Mouse (Mus musculus) c-Kit-positive CD71-negative TER-119-negative erythroid progenitor cells, embryonic 14.5 days (primary cell): ENCODE data around the gene Lpar6.
A peak's percentile ranks its signal among the peaks of the same experiment; 100 is the strongest.

Experiments used
- DNase-seq: peaks from one replicate; pipeline ENCODE4 v3.0.0-alpha.2; 2013; ENCODE audit warnings: low read depth

Lpar6 gene

GRCm38 (mm10) chr14:73237848-73238321 is at the start of gene Lpar6:
TSS of gene Lpar6 (plus strand) at chr14:73237895.
- DNase-seq: peak; percentile 40

GRCm38 (mm10) chr14:73199058-73199457 is 38.6 kb upstream of the Lpar6 start:
- no peak for DNase-seq

GRCm38 (mm10) chr14:73201447-73201846 is 36.2 kb upstream of the Lpar6 start:
- no peak for DNase-seq

GRCm38 (mm10) chr14:73204016-73204415 is 33.7 kb upstream of the Lpar6 start:
- DNase-seq: no peak

GRCm38 (mm10) chr14:73209262-73209661 is 28.4 kb upstream of the Lpar6 start:
- DNase-seq: no peak

- no peak for DNase-seq
Observed at GRCm38 (mm10) chr14:73210196-73210595, 27.5 kb upstream of the Lpar6 start.

GRCm38 (mm10) chr14:73211477-73211876 is 26.2 kb upstream of the Lpar6 start:
- no peak for DNase-seq

- no peak for DNase-seq
Observed at GRCm38 (mm10) chr14:73217062-73217461, 20.6 kb upstream of the Lpar6 start.

GRCm38 (mm10) chr14:73222316-73222970 is 15.3 kb upstream of the Lpar6 start:
- no peak for DNase-seq

- no peak for DNase-seq
Observed at GRCm38 (mm10) chr14:73226346-73226745, 11.3 kb upstream of the Lpar6 start.

- DNase-seq: no peak
Observed at GRCm38 (mm10) chr14:73226849-73227248, 10.8 kb upstream of the Lpar6 start.

- DNase-seq: no peak
Observed at GRCm38 (mm10) chr14:73231286-73231982, 6.3 kb upstream of the Lpar6 start.

- no peak for DNase-seq
Observed at GRCm38 (mm10) chr14:73234468-73235031, 3.1 kb upstream of the Lpar6 start.

GRCm38 (mm10) chr14:73238498-73239250 is 979 bp downstream of the Lpar6 start:
- DNase-seq: peak; percentile 39

- no peak for DNase-seq
Observed at GRCm38 (mm10) chr14:73239291-73239690, 1.6 kb downstream of the Lpar6 start.

- DNase-seq: no peak
Observed at GRCm38 (mm10) chr14:73239857-73240256, 2.2 kb downstream of the Lpar6 start.

- no peak for DNase-seq
Observed at GRCm38 (mm10) chr14:73244061-73244597, 6.4 kb downstream of the Lpar6 start.

GRCm38 (mm10) chr14:73250056-73250455 is 12.4 kb downstream of the Lpar6 start:
- DNase-seq: no peak

- no peak for DNase-seq
Observed at GRCm38 (mm10) chr14:73252276-73252675, 14.6 kb downstream of the Lpar6 start.

GRCm38 (mm10) chr14:73253453-73254251 is 16.0 kb downstream of the Lpar6 start:
- no peak for DNase-seq

- DNase-seq: no peak
Observed at GRCm38 (mm10) chr14:73254412-73254811, 16.7 kb downstream of the Lpar6 start.
